In the genomic region with DNA sequence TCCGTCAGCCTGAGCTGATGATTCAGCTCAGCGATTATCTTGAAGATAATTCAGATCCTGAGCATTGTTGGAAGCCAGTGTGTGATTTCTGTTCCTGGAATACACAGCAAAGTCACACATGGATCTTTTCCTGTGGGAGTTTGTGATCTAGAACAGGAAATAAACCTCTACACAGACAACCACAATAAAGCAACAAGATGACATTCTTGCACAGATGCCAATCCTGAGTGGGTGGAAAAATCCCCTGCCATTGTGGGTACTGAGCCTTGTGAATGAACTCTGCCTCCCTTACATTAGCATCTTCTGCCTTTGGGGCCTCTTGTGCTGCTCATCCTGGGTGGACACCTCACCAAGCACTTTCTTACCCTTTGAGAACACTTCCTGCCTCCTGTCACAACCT, we compare ENCODE assay signal across 32 mouse cellular contexts. TPM values are rescaled to one million over a fixed set of nuclear protein-coding genes. Genes with fewer than 3 reads are reported as not detected.
"Had no signal": no experiment of that assay in that cellular context is flagged by ENCODE, and none has a peak within 500 bp of the region (broad histone marks: within the 10 kb centered on the region; RNA-seq: fewer than 3 reads in every experiment).

No protein-coding gene starts in this region.

- H3K27me3 ChIP-seq: heart, embryonic 12.5 days; heart, embryonic 13.5 days; heart, embryonic 15.5 days; hindbrain, embryonic 12.5 days; hindbrain, embryonic 15.5 days; intestine, embryonic 15.5 days; kidney, embryonic 15.5 days had no signal

- H3K36me3 ChIP-seq: heart, embryonic 10.5 days; heart, embryonic 12.5 days; heart, embryonic 13.5 days; heart, embryonic 15.5 days; hindbrain, embryonic 10.5 days; hindbrain, embryonic 12.5 days; hindbrain, embryonic 13.5 days; hindbrain, embryonic 15.5 days; intestine, embryonic 15.5 days; kidney, embryonic 15.5 days had no signal

- DNase-seq: heart, postnatal 10 days; heart, postnatal 14 days; heart, postnatal 36 days; heart, postnatal 4 days; kidney, adult 11 months; kidney, adult 18-20 months; kidney, adult 2 months; kidney, adult 8-10 months; kidney, adult 9 months; kidney, postnatal 10 days; kidney, postnatal 14 days; kidney, postnatal 25 days; kidney, postnatal 36 days; kidney, postnatal 4 days; layer of hippocampus, adult 9-11 months; layer of hippocampus, postnatal 36 days had no signal

- H3K4me3 ChIP-seq: heart, embryonic 10.5 days; heart, embryonic 12.5 days; heart, embryonic 13.5 days; heart, embryonic 15.5 days; hindbrain, embryonic 10.5 days; hindbrain, embryonic 12.5 days; hindbrain, embryonic 13.5 days; hindbrain, embryonic 15.5 days; intestine, embryonic 15.5 days; kidney, embryonic 15.5 days; layer of hippocampus, adult 2 months had no signal

- H3K4me2 ChIP-seq: heart, embryonic 11.5 days; heart, embryonic 12.5 days; heart, embryonic 13.5 days; heart, embryonic 15.5 days; hindbrain, embryonic 12.5 days; hindbrain, embryonic 13.5 days; hindbrain, embryonic 14.5 days; hindbrain, embryonic 15.5 days; intestine, embryonic 15.5 days; kidney, embryonic 15.5 days had no signal

RNA-seq across cellular contexts. Expression of gene Gadl1, which starts 22.5 kb away (rescaled TPM):
- total RNA-seq: heart, postnatal 36 days; hindbrain, postnatal 0 days had no signal
- polyA plus RNA-seq: inflammation-experienced regulatory T-cells, adult 6 months; kidney, adult 2 months; large intestine, adult 2 months had no signal
